Mouse (Mus musculus) layer of hippocampus, adult 11-12 months (tissue): ENCODE measurements around the gene Rsph10b.

Experiments used
- DNase-seq: peaks from one replicate; pipeline ENCODE4 v3.0.0; 2022; ENCODE audit warnings: low spot score

The Rsph10b gene

GRCm38 (mm10) chr5:143936156-143936555, 3.3 kb downstream of the Rsph10b start:
- DNase-seq, result no peak

GRCm38 (mm10) chr5:143941588-143941987, 8.8 kb downstream of the Rsph10b start:
- DNase-seq, result no peak

DNA sequence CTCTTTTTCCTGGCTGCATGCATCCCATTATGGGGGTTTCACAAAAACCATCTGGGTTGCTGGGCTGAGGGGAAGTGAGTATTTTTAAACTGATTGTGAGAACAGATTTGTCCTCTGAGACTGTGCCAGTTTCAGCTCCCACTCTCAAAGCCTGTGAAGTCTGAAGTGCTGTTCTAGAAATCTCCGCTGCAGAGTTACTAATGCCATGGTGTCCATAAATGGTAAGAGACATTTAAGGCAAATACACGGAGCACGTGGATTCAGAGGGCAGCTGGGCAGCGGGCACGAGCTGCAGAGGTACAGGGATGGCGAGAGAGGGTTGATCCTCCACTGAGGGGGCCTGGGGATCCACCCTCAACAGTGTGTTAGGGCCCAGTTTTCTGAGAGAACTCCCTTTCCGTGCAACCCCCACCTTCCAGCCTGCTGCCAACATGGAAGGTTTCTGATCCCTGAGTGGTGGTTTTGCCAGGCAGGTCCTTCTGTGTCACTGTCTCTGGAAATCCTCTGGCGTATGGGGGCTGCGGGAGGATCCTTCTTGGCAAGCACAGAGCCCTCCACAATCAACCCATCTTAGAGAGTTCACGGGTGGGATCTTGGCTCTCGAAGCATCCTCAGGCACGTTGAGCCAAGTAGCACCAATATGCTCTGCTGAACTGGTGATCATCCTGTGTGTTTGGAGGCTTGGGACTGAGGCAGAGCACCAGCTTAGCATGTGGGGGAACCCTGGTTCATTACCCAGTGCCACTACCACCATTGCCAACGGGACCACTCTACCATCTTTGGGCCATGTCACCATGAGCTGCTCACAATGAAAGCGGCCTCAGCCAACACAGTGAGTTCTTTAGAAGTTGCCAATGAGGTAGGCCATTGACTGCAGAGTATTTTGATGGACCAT, 10.6 kb downstream of the Rsph10b start:
- DNase-seq, result peak; percentile 85

GRCm38 (mm10) chr5:143948361-143948760, 15.5 kb downstream of the Rsph10b start:
- DNase-seq, result no peak

- no peak for DNase-seq
Measured at GRCm38 (mm10) chr5:143950016-143950415, 17.2 kb downstream of the Rsph10b start.

GRCm38 (mm10) chr5:143957101-143957500, 24.3 kb downstream of the Rsph10b start:
- DNase-seq, result no peak

DNA sequence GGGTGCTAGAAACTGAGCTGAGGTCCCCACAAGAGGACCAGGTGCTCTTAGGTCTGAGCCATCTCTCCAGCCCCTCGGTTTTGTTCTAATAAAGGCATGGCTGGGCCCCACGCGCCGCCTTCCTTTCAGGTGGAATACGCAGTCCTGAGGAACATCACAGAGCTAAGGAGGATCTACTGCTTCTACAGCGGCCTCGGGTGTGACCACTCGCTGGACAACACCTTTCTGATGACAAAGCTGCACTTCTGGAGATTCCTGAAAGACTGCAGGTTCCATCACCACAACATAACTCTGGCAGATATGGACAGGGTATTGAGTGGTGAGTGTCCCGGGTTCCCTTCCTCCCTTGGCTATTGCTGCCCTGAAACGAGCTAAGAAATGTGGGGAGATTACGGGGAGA, 26.7 kb downstream of the Rsph10b start:
- DNase-seq, result no peak

GRCm38 (mm10) chr5:143961176-143961575, 28.3 kb downstream of the Rsph10b start:
- no peak for DNase-seq

DNA sequence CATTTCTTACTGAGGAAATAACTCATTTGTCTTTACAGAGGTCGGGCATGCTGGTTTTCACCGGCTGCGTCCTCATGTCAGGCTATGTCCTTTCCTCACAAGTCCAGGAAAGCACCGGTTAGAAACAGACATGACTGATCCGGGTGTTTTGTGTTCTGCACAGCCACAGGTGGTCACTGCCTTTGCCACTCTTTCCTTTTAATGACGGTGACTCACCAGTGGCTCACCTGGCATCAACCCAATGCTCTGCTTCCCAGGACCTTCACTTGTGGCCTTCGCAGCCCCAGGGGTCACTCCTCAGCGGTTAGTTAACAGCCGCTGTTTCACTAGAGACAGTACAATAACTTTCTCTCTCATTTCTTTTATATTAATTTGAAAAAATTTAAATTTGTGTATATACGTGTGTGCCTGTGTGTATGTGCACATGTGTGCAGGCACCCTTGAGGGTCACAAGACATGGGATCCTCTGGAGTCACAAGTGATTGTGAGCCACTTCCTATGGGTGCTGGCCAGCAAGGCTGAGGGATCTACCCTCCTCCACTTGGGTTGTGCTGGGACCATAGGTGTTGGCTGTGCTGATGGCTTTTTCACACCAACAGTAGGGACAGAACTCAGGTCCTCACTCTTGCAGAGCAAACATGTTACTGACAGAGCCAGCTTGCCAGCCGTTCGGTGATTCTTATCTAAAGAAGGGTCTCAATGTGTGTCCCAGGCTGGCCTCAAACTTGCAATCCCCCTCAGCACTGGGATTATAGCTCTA, 32.9 kb downstream of the Rsph10b start:
- DNase-seq, result no peak

DNA sequence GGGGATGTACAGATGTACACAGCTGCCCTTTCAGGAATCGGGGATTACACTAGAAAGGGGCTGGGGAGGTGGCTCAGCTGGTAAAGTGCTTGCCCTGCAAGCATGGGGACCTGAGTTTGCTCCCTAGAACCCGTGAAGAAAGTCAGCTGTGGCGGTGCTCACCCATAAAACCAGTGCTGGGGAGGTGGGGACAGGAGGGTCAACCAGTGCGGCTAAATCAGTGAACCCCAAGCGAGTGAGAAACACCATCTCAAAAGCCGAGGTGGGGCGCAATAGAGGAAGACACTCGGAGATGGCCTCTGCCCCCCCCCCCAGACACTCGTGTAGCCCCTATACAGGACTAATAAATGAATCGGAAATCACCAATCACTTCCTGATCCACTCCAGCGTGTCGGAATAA, 33.8 kb downstream of the Rsph10b start:
- no peak for DNase-seq

GRCm38 (mm10) chr5:143972628-143973027, 39.8 kb downstream of the Rsph10b start:
- no peak for DNase-seq

- peak; percentile 63 for DNase-seq
Measured at GRCm38 (mm10) chr5:143974931-143975630, 42.2 kb downstream of the Rsph10b start.

DNA sequence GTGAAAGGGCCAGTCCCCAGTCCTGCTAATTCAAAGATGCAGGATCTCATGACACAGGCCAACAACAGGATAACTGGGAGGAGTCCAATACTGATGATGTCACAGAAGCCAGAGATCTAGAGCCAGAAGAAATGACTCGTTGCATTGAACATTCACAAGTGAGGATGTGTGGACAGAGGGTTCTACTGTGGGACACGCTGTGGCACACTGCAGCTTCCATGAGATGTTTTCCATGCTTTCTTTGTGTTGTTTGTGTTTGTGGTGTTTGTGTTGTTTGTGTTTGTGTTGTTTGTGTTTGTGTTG, 42.7 kb downstream of the Rsph10b start:
- no peak for DNase-seq

DNA sequence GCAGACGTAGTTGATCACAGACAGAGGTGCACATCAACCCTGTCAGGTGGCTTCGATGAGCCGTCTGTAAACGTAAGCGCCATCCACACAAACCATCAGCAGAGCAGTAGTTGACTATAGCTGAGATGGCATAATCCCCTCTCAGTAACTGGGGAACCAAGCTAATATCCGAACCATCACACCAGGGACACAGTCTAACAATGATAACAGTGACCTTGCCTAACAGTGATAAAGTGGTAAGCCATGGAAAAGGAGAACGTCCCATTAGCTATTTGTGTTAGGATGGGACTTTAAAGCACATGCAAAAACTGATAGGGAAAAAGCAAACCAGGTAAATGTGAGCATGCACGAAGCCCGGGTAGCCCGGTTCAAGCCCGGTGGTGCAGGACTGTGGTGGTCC, 43.4 kb downstream of the Rsph10b start:
- DNase-seq, result no peak

- no peak for DNase-seq
Measured at GRCm38 (mm10) chr5:143976726-143977431, 44.0 kb downstream of the Rsph10b start.

DNA sequence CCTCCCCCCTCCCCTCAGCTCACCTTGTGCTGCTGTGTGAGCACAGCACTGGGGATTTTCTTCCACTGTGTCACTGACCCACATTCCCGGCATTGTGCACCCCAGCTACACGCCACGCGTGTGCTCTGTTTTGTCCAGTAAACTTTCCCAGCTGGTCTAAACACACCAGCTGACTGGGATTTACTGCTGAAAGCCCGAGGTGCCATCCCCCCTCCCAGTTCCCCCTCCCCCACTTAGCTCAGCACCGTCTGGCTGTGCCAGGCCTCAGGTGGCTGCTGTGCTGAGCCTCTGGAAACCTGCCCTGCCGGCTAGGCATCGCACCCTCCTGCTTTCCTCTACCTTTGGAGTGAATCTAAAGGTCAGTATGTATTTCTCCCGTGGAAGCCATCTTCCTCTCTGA, 48.0 kb downstream of the Rsph10b start:
- no peak for DNase-seq

DNA sequence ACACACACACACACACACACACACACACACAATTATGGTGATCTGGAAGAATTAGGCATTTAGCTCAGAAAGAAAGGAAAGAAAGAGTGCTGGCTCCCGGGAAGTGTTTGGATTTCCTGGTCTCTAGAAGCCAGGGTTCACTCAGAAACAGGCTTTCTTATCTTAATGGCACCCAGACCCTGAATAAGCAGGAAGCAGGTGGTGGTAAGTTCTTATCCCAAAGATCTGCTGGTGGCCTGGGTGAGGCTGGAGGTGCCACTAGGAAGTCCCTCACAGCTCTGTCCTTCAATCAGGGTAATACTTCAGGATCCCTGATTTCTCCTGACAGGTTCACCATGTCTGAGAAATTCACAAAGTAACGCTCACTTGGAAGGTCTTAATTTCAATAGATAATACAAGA, 49.5 kb downstream of the Rsph10b start:
- DNase-seq, result no peak

- DNase-seq, result no peak
Measured at GRCm38 (mm10) chr5:143985381-143985780, 52.5 kb downstream of the Rsph10b start.

DNA sequence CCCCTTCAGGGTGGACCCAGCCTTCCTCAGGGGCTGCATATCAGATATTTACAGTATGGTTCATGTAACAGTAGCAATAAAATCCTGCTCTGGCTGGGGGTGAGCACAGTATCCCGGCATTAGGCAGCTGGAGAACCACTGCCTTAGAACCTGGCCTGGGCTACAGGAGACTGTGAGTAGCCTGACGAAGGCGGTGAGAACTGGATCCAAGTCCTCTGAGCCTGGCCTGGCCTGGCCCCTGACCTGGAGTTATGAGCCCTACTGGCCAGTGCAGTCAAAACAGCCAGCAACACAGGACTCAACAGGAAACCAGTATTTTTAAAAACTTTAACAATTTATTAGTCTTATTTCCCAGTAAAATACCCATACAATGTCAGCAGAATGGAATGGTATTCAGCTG, 54.8 kb downstream of the Rsph10b start:
- DNase-seq, result no peak

DNA sequence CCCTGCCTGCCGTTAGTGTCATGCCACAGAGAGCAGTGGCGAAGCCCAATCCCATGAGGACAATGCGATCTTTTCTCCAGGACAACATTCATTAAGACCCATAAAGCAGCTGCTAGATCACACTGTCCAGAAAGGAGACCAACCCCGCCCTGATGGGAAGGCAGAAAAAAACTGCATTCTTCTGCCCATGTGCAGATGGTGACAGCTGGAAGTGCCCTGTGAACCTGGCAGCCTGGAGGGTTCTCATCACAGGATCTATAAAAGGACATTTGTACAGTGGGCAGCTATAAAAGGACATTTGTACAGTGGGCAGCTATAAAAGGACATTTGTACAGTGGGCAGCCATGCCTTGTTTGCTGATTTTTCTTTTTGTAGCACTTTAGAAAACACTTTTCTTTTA, 56.2 kb downstream of the Rsph10b start:
- DNase-seq, result peak; percentile 37

DNA sequence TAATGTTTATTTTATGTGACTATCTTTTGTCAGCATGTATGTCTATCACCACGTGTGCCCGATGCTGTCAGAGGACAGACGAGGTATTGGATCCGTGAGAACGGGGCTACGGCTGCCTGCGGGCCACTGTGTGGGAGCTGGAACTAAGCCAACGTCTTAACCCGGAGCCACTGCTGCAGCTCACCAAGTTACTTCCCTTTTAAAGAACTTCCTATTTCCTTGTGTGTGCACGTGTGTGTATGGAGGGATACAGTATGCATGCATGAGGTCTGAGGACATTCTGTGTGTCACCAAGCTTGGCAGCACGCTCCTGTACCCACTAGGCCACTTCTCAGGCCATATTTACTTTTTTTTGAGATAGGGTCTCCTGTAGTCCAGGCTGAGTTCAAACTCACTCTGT, 57.3 kb downstream of the Rsph10b start:
- DNase-seq, result no peak

DNA sequence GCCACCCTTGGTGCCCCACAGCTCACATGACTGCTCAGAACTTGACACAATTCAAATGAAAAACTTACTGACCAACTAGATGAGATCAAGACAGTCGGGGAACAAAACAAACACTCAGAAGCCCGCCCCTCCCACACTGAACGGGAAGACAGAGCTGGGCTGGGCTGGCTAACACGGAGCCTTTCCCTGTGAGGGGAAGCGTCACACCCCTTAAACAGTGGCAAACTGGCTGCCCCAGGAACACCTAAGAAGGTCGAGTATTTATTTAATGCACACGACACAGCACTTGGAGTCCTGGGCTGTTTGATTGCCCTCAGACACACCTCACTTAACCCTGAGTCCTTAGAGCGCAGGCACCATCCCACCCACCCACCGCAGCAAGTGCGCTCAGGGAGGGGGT, 59.8 kb downstream of the Rsph10b start:
- no peak for DNase-seq
